Mouse (Mus musculus) cerebellum, adult 2 months (tissue): ENCODE data around the gene Son. TPM values are rescaled to one million over a fixed set of nuclear protein-coding genes. Genes with fewer than 3 reads are reported as not detected.
A peak's percentile ranks its signal among the peaks of the same experiment; 100 is the strongest.

Experiments used
- DNase-seq, 2 experiments: peaks; one replicate each; pipeline ENCODE4 v3.0.0; 2021
- H3K27ac ChIP-seq: fragments of 200-500 bp; 2 replicates; pipeline ENCODE4 v1.5.1; 2012; ENCODE audit warnings: low read length, control low read depth, inconsistent platforms; ENCODE audit not compliant: insufficient read depth
- H3K27me3 ChIP-seq: fragments of 200-500 bp; 2 replicates; pipeline ENCODE4 v1.6.1; 2012; ENCODE audit warnings: inconsistent platforms, mild to moderate bottlenecking, low read length, moderate library complexity; ENCODE audit not compliant: control insufficient read depth, insufficient read depth
- H3K4me1 ChIP-seq: fragments of 200-500 bp; 2 replicates; pipeline ENCODE4 v1.6.1; 2011; ENCODE audit warnings: low read length; ENCODE audit not compliant: control insufficient read depth, insufficient read depth
- H3K4me3 ChIP-seq: fragments of 200-500 bp; replicated peaks from 2 replicates; pipeline ENCODE3; 2011; ENCODE audit warnings: mild to moderate bottlenecking, low read depth, low read length, control low read depth; ENCODE audit not compliant: insufficient read depth
- CTCF ChIP-seq: fragments of 200-500 bp; IDR thresholded peaks from 2 replicates; pipeline ENCODE4 v1.5.1; 2011; ENCODE audit warnings: low read depth, mild to moderate bottlenecking, control low read depth, low read length, moderate library complexity, borderline replicate concordance; ENCODE audit not compliant: insufficient read depth
- POLR2A ChIP-seq: fragments of 200-500 bp; IDR thresholded peaks from 2 replicates; pipeline ENCODE4 v1.6.1; 2011; ENCODE audit warnings: low read length, control low read depth, borderline replicate concordance; ENCODE audit not compliant: insufficient read depth
- WGBS: fragments of 180-500 bp; shearing (Covaris S2); methylation state at CpG from one replicate; pipeline ENCODE4 v1.1.7; 2018; 5-methylcytosine and 5-hydroxymethylcytosine counted together
- polyA plus RNA-seq: library from polyadenylated mRNA; depleted of rRNA; stranded (reverse); fragments of >200 nt; gene quantifications from 2 replicates; pipeline ENCODE4 v1.2.3, GENCODE M21; 2012

Son gene
- polyA plus RNA-seq, 1 experiment = 358 TPM

DNA sequence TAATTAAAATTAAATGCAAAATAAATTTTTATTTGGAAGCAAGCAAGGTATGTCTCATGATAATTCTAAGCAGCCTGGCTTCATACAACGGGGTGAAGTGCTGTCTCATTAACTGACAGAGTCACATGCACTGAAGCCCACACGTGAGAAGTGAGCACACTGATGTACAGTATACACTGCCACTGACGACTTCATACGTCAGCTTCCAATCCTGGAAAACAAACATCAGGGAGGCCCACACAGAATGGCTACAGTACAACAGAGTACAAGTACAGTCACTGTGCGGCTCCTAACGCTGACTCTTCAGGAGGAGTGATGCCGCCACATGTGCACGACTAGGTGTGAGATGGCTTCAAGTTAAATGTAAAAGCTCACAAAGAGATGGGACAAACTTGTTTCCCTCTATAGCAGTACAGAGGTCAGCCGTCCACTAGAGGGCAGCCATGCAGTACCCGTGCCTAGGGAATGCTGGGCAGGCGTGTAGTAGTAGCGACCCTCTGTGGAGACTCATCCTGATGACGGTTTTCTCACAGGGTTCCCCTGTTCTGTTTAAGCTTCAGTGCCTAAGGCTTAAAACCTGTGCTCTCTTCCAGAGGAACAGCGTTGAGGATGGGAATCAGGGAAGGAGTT, 47.3 kb downstream of the Son start:
- WGBS = 27% methylated on average over 14 of the region's 14 CpGs
- TF ChIP-seq CTCF = peak; percentile 89
- no peak for TF ChIP-seq POLR2A

GRCm38 (mm10) chr16:91695108-91695755, 47.9 kb downstream of the Son start:
- Histone ChIP-seq H3K27ac (no peak overlapping the region), H3K4me3 (no peak overlapping the region), H3K4me1 (no peaks in the 10 kb centered on the region), H3K27me3 (no peaks in the 10 kb centered on the region)
- no peak for DNase-seq
- no peak for TF ChIP-seq POLR2A
- no peak for TF ChIP-seq CTCF
- 65% methylated on average over 8 of the region's 8 CpGs for WGBS

More for the DNA sequence above, 47.3 kb downstream of the Son start:
- H3K4me3 ChIP-seq = no peak overlapping the region
- H3K27ac ChIP-seq = no peak overlapping the region
- no peaks in the 10 kb centered on the region; the same call in 1 of the 2 replicates for H3K4me1 ChIP-seq
- DNase-seq = peak; percentile 65 to 70
- no peaks in the 10 kb centered on the region for H3K27me3 ChIP-seq

DNA sequence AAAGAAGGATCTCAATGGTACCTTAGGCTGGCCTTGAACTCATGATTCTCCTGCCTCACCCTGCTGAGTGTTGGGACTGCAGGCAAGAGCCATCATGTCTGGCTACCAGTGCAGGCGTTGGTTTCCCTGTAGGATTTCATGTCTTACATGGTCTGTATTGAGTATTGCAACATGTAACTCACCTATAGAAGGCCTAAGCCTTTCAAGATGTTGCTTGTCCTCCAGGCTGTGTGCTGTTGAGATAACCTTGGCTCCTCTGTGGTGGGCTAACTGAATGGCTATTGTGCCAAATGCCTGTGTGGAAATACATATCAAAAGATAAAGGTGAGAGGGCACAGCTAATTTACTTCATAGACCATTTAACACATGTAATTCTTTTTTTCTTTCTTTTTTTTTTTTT, 51.7 kb downstream of the Son start:
- TF ChIP-seq POLR2A = no peak
- no peak for TF ChIP-seq CTCF
- 94% methylated on average over 1 of the region's 1 CpGs for WGBS
- H3K4me1 ChIP-seq = no peaks in the 10 kb centered on the region
- no peak overlapping the region for H3K4me3 ChIP-seq
- no peak overlapping the region for H3K27ac ChIP-seq
- H3K27me3 ChIP-seq = no peaks in the 10 kb centered on the region
- no peak for DNase-seq

- 86% methylated on average over 13 of the region's 13 CpGs for WGBS
- TF ChIP-seq POLR2A (no peak), CTCF (no peak)
- Histone ChIP-seq H3K4me3 (no peak overlapping the region), H3K27ac (no peak overlapping the region), H3K27me3 (no peaks in the 10 kb centered on the region), H3K4me1 (no peaks in the 10 kb centered on the region)
- DNase-seq = no peak
Observed at GRCm38 (mm10) chr16:91701908-91702307, 54.6 kb downstream of the Son start.

- H3K27ac ChIP-seq = no peak overlapping the region
- no peaks in the 10 kb centered on the region for H3K27me3 ChIP-seq
- no peak overlapping the region for H3K4me3 ChIP-seq
- DNase-seq = no peak
- no peaks in the 10 kb centered on the region for H3K4me1 ChIP-seq
- 52% methylated on average over 3 of the region's 3 CpGs for WGBS
- TF ChIP-seq CTCF (no peak), POLR2A (no peak)
Observed at GRCm38 (mm10) chr16:91702771-91703188, 55.5 kb downstream of the Son start.

DNA sequence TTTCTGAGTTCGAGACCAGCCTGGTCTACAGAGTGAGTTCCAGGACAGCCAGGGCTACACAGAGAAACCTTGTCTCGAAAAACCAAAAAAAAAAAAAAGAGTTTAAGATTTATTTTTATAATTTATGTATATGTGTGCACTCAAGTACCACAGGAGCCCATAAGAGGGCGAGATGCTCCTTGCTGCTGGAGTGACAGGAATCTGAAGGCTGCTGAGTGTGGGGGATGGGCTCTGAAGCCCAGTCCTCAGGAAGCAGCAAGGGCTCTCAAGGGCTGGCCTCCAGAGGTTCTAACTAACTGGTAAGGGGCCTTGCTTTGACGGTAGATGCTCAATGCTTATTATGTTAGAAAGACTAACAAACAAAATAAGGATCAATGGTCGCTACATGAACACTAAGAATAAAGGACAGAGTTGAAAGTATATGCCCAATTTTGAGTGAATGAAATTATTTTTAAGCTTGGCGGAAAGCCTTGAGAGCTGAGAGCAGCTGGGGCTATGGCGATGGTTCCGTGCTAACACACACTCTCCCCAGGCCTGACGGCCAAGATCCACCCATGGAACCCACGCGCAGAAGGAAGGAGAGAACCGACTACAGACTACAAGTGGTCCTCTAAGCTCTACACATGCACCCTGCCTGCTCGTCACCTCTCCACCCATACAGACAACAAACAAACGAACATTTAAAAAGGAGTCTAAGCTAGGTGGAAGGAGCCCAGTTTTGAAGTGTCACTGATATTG, 57.5 kb downstream of the Son start:
- no peak for TF ChIP-seq POLR2A
- no peak for TF ChIP-seq CTCF
- H3K27ac ChIP-seq = no peak overlapping the region
- no peaks in the 10 kb centered on the region for H3K27me3 ChIP-seq
- H3K4me3 ChIP-seq = no peak overlapping the region
- WGBS = 83% methylated on average over 14 of the region's 14 CpGs
- DNase-seq = no peak
- H3K4me1 ChIP-seq = no peaks in the 10 kb centered on the region

DNA sequence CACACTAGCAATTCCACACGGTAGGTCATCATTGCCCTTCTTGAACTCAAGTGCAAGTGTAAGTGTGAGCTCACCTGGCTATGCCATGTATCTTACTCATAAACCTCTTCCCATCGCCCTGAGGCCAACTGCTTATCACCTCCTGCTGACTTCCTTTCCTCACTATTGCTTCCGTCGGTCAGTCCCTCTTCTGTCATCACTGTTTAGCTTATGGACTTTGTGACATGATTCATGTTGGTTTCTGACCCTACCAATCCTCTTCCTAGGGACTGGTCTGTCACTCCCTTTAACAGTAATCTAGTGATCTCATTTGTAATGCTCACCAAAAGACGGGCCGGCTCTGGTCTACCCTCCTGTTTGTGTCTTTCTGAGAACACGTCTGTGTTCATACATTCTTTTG, 62.9 kb downstream of the Son start:
- H3K4me1 ChIP-seq = no peaks in the 10 kb centered on the region
- no peak overlapping the region for H3K4me3 ChIP-seq
- TF ChIP-seq POLR2A (no peak), CTCF (no peak)
- H3K27ac ChIP-seq = no peak overlapping the region
- DNase-seq = no peak
- WGBS = 77% methylated on average over 7 of the region's 7 CpGs
- H3K27me3 ChIP-seq = no peaks in the 10 kb centered on the region

GRCm38 (mm10) chr16:91716927-91717349, 69.6 kb downstream of the Son start:
- 44% methylated on average over 11 of the region's 11 CpGs for WGBS
- no peak for DNase-seq
- no peak overlapping the region for H3K4me3 ChIP-seq
- no peaks in the 10 kb centered on the region for H3K27me3 ChIP-seq
- no peak overlapping the region for H3K27ac ChIP-seq
- TF ChIP-seq CTCF (no peak), POLR2A (no peak)
- H3K4me1 ChIP-seq = no peaks in the 10 kb centered on the region
